Mouse (Mus musculus): ENCODE data around the gene Slc5a6.

DNA sequence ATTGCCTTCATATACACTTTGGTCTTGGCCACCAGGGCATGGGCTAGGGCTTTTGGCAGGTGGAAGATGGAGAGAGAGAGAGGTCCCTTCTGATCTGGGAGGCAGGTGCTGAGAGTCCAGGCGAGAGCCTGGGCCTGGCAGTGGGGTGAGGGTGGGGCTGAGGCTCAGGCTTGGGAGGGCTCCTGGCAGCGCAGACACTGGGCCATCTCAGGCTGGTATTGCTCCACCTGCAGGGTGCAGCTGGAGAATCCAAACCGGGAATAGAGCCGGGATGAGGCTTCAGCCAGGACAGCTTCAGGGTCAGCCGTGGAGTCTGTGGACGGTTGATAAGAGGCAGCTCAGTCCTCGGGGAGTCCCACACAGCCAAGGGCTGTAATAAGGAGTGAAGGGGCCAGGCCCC lies 37.9 kb upstream of the Slc5a6 start:
- TF ChIP-seq USF1 (IDR thresholded peaks at IDR 0.05; ENCODE audit: low read depth), result no peak
- TF ChIP-seq MAX (IDR thresholded peaks at IDR 0.05), result no peak
- no peak for TF ChIP-seq CTCF (IDR thresholded peaks at IDR 0.05; ENCODE audit: control insufficient read depth, insufficient read depth, insufficient read length)
- no peak for TF ChIP-seq MYOD1 (IDR thresholded peaks at IDR 0.05; ENCODE audit: control insufficient read depth, insufficient read length, low read depth)
- TF ChIP-seq CEBPB (IDR thresholded peaks at IDR 0.05; ENCODE audit: low read depth), result no peak
- no peak for TF ChIP-seq MYOG (IDR thresholded peaks at IDR 0.05; ENCODE audit: control insufficient read depth, extremely low read depth, insufficient read length)
- no peak for TF ChIP-seq FOSL1 (IDR thresholded peaks at IDR 0.05; ENCODE audit: insufficient read depth, low read length, poor library complexity, severe bottlenecking)

All from C2C12 (cell line).